7 mouse cellular contexts compared by ENCODE assay signal in the genomic region with DNA sequence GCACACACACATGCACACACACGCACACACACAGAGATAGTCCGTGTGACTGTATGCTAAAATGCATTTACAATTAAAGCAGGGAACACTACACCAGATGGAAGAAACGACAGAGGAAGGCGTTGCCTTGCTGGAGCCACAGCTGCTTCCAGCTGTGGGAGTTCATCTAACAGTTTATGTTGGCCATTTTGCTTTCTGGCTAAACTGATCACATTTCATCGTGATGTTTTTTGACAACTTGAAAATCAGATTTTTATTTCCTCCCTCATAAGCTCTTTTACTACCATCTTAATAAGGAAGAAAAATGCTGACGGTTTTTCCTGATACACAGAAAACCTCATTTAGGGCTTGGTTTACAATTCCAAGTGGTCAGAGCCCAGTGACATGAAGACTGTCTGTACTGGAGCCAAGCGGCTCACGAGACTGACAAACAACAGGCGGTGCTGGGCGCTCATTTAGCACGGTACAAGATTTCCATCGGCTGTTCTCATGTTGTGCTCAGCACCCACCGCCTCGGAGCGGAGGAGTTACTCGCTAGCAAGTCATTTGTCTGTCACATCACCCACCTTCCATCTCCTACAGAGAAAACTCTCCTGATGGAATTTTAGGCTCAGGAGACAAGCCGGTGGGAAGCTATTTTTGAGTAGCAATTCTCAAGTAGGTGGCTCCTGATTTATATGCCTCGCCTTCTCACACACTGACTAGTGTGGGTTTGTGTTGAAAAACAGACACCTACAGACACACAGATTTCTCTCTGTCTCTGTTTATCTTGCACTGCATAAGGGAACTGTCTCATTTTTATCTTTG. TPM values are rescaled to one million over a fixed set of nuclear protein-coding genes. Genes with fewer than 3 reads are reported as not detected.
DNase-seq lines count a peak whose midpoint lies in the region; ATAC-seq and TF ChIP-seq lines count a peak whose summit lies in the region.

No protein-coding gene starts in this region.

- intact Hi-C loops in heart, postnatal 10 days (cut with DNase I) = loop anchor here (5.0 kb wide), 1 partner anchor 88 kb away; no protein-coding TSS in a partner anchor

- no peak overlapping the region for H3K4me3 ChIP-seq in embryonic facial prominence, embryonic 12.5 days
- no peak overlapping the region for H3K4me3 ChIP-seq in midbrain, embryonic 15.5 days

- 42% methylated on average over 18 of the region's 18 CpGs for WGBS in embryonic facial prominence, embryonic 12.5 days
- 50% methylated on average over 18 of the region's 18 CpGs for WGBS in midbrain, embryonic 15.5 days

- H3K4me2 ChIP-seq in embryonic facial prominence, embryonic 12.5 days (replicated peaks) = no peak overlapping the region
- H3K4me2 ChIP-seq in midbrain, embryonic 15.5 days = no peak overlapping the region

- H3K27me3 ChIP-seq in embryonic facial prominence, embryonic 12.5 days = no peaks in the 10 kb centered on the region
- no peaks in the 10 kb centered on the region for H3K27me3 ChIP-seq in midbrain, embryonic 15.5 days (replicated peaks)

- peak overlapping the region; percentile 74 for H3K27ac ChIP-seq in embryonic facial prominence, embryonic 12.5 days
- peak overlapping the region; percentile 48 for H3K27ac ChIP-seq in midbrain, embryonic 15.5 days

- no peaks in the 10 kb centered on the region for H3K9me3 ChIP-seq in embryonic facial prominence, embryonic 12.5 days
- no peaks in the 10 kb centered on the region for H3K9me3 ChIP-seq in midbrain, embryonic 15.5 days

- no peak for TF ChIP-seq CTCF in brain, embryonic 14.5 days (IDR thresholded peaks at IDR 0.05; ENCODE audit: borderline replicate concordance, extremely low read depth, insufficient read depth, insufficient read length)

- no peak for TF ChIP-seq POLR2A in brain, embryonic 14.5 days (IDR thresholded peaks at IDR 0.05; ENCODE audit: borderline replicate concordance, extremely low read depth, insufficient read depth, insufficient read length, poor library complexity, severe bottlenecking)

- no peak overlapping the region for H3K9ac ChIP-seq in embryonic facial prominence, embryonic 12.5 days
- H3K9ac ChIP-seq in midbrain, embryonic 15.5 days = no peak overlapping the region

- ATAC-seq in embryonic facial prominence, embryonic 12.5 days (ENCODE audit: insufficient number of reproducible peaks, insufficient read depth, low FRiP score, low TSS enrichment) = no peak
- no peak for ATAC-seq in midbrain, embryonic 15.5 days (replicated peaks)

- DNase-seq in brain, embryonic 14.5 days (ENCODE audit: low read depth) = peak; percentile 84
- peak; percentile 65 to 76 for DNase-seq in heart, postnatal 10 days
- peak; percentile 60 to 61 for DNase-seq in layer of hippocampus, postnatal 36 days
- no peak for DNase-seq in thymus, postnatal 10 days (ENCODE audit: low spot score in 2 of 2)
- DNase-seq in B cell, adult 2 months = no peak

- no peaks in the 10 kb centered on the region; the same call in 1 of the 2 replicates for H3K36me3 ChIP-seq in embryonic facial prominence, embryonic 12.5 days
- H3K36me3 ChIP-seq in midbrain, embryonic 15.5 days (replicated peaks) = peaks cover 2% of the 10 kb centered on the region; the same call in 1 of the 2 replicates

- H3K4me1 ChIP-seq in embryonic facial prominence, embryonic 12.5 days = peaks cover 48% of the 10 kb centered on the region
- peaks cover 36% of the 10 kb centered on the region for H3K4me1 ChIP-seq in midbrain, embryonic 15.5 days

RNA-seq across cellular contexts. Expression of gene Traf3ip2, which starts 17.2 kb away (rescaled TPM):
- 2.8 TPM in 2 replicates for polyA plus RNA-seq in brain, embryonic 14.5 days (2012; rRNA removed)
- polyA plus RNA-seq in embryonic facial prominence, embryonic 12.5 days (2016; fragmentation: Nextera tagmentation; extraction: Ambion mirVana) = 11.4 and 12.4 TPM in 2 replicates
- 1 to 10 TPM; 6.4 to 9.3 TPM for total RNA-seq in heart, postnatal 10 days (2021)
- total RNA-seq in layer of hippocampus, postnatal 36 days (2021) = 1 to 10 TPM; 2.1 to 2.5 TPM
- 5.9 and 7.0 TPM in 2 replicates for polyA plus RNA-seq in midbrain, embryonic 15.5 days (2015; fragmentation: Nextera tagmentation; extraction: Ambion mirVana)

Comparison
In these comparisons a context has a peak if more than half of its experiments do, and no peak if none do; other contexts are left out.
1. DNase-seq: peak in brain, embryonic 14.5 days (single experiment), heart, postnatal 10 days (2 of 2) and layer of hippocampus, postnatal 36 days (2 of 2); none in thymus, postnatal 10 days (0 of 2) and B cell, adult 2 months (0 of 2).